Mouse (Mus musculus) right cerebral cortex, postnatal 10 days (tissue): ENCODE data around the gene Pheta2.
A peak's percentile ranks its signal among the peaks of the same experiment; 100 is the strongest.
"Not testable (repeated sequence)": the region's sequence is repeated elsewhere in the genome, so short reads cannot be mapped to it uniquely, and the experiment has no call there.

Source experiments
- DNase-seq, 2 experiments: peaks; one replicate each; pipeline ENCODE4 v3.0.0; 2021; ENCODE audit warnings: low spot score in 2 of 2

Gene Pheta2

GRCm38 (mm10) chr15:82368851-82369250, 30.1 kb downstream of the Pheta2 start:
- no peak for DNase-seq

- DNase-seq = no peak
Measured at GRCm38 (mm10) chr15:82372446-82372845, 33.7 kb downstream of the Pheta2 start.

GRCm38 (mm10) chr15:82372991-82373390, 34.2 kb downstream of the Pheta2 start:
- DNase-seq = no peak

GRCm38 (mm10) chr15:82374437-82374836, 35.7 kb downstream of the Pheta2 start:
- DNase-seq = no peak

- no peak for DNase-seq
Measured at GRCm38 (mm10) chr15:82375855-82376254, 37.1 kb downstream of the Pheta2 start.

GRCm38 (mm10) chr15:82376393-82377138, 37.8 kb downstream of the Pheta2 start:
- DNase-seq = peak; percentile 72 to 79

- no peak for DNase-seq
Measured at GRCm38 (mm10) chr15:82377701-82378100, 39.0 kb downstream of the Pheta2 start.

- no peak for DNase-seq
Measured at GRCm38 (mm10) chr15:82378261-82379180, 39.8 kb downstream of the Pheta2 start.

- no peak for DNase-seq
Measured at GRCm38 (mm10) chr15:82379511-82379870, 40.7 kb downstream of the Pheta2 start.

GRCm38 (mm10) chr15:82379871-82380713, 41.4 kb downstream of the Pheta2 start, which contains the start of gene Cyp2d22:
Cyp2d22 (minus strand) TSS chr15:82380260.
- peak; percentile 40 to 47 for DNase-seq

GRCm38 (mm10) chr15:82380714-82381062, 41.9 kb downstream of the Pheta2 start:
- no peak for DNase-seq

- no peak for DNase-seq
Measured at GRCm38 (mm10) chr15:82382441-82382840, 43.7 kb downstream of the Pheta2 start.

GRCm38 (mm10) chr15:82385729-82386128, 47.0 kb downstream of the Pheta2 start:
- no peak for DNase-seq

- not testable (repeated sequence) for DNase-seq
Measured at GRCm38 (mm10) chr15:82389916-82390315, 51.2 kb downstream of the Pheta2 start.

GRCm38 (mm10) chr15:82393922-82394321, 55.2 kb downstream of the Pheta2 start, which contains the start of gene Cyp2d11:
Cyp2d11 (minus strand) TSS chr15:82394022.
- not testable (repeated sequence) for DNase-seq
